Mouse (Mus musculus): ENCODE data around the gene Casp7.

DNA sequence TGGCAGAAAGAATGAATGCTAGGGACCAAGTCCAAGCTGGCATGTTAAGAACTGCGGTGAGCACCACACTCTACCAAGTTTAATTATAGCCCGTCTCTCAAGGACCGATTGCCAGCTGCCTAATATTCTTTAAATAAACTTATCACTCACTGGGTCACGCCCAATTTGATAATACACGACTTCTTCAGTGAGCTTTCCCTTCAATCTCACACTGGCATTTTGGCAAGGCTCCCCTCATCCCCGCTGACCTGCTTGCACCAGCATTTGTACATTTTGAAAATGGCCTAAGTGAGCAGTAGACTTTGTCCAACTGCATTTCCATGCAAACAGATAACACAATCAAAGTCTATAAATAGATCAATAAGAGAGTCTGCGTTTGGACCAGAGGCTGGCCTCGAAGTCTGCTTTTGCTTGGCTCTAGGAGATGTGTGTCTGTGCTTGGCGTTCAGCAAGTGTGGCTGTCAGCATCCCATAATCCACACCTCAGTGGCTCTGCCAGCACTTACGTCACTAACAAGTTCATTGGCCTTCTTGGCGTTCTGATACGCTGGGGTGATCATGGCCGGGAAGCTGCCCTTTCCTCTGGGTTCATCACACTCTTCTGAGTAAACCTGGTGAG, 18.3 kb upstream of the Casp7 start:
- TF ChIP-seq CTCF (IDR thresholded peaks at IDR 0.05; ENCODE audit: borderline replicate concordance, insufficient read depth, low read depth, low read length): no peak
- TF ChIP-seq POLR2A (IDR thresholded peaks at IDR 0.05; ENCODE audit: borderline replicate concordance, insufficient read depth, low read length): no peak

Measured in cerebellum, adult 2 months (tissue).